14 mouse cellular contexts compared by ENCODE assay signal in the genomic region with DNA sequence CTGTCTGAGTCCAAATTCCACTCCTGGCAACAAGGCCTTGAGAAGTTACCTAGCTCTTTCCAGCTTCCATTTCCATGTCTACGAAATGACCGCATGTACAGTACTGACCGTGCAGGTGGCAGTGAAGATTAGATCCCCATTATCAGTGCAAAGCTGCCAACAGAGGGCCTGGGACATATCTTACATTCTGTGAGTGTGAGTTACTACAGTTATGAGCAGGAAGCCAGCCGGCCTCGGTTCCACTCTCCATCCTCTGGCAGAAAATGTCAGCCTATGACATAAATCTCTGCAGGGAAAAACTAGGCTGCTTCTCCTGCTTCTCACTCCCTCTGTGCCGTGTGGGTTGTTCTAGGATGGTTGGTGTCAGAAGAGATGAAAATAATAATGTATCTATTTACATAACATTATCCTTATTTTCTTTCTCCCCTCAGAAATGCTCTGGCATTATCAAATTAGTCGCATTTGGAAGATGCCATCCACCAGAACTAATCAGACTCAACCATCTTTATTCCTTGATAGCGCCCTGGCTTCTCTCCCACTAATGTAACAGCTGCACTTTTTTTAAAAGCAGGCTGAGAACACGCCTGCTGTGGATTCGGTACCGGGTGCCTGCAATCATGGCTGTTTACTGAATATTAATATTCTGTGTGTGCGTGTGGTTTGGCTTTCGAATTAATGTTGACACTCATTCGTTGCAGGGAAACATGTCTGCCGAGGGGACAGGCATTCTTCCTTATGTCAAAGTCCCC.
DNase-seq lines count a peak whose midpoint lies in the region; ATAC-seq and TF ChIP-seq lines count a peak whose summit lies in the region.
"Had no signal": no experiment of that assay in that cellular context is flagged by ENCODE, and none has a peak within 500 bp of the region (broad histone marks: within the 10 kb centered on the region; RNA-seq: fewer than 3 reads in every experiment).

No protein-coding gene starts in this region.

- no peak for TF ChIP-seq POLR2A in heart, adult 2 months (IDR thresholded peaks at IDR 0.05; ENCODE audit: insufficient read depth, low read depth, low read length)

- TF ChIP-seq CTCF in heart, adult 2 months (IDR thresholded peaks at IDR 0.05), result no peak

- no peak overlapping the region for H3K4me3 ChIP-seq in heart, embryonic 16.5 days (ENCODE audit: low read length)
- H3K4me3 ChIP-seq in heart, adult 2 months, result no peak overlapping the region
- H3K4me3 ChIP-seq in midbrain, embryonic 15.5 days, result no peak overlapping the region
- H3K4me3 ChIP-seq in midbrain, embryonic 11.5 days (ENCODE audit: low read depth, low read length), result no peak overlapping the region
- no peak overlapping the region for H3K4me3 ChIP-seq in forebrain, embryonic 16.5 days (replicated peaks; ENCODE audit: low read length)
- H3K4me3 ChIP-seq: liver, embryonic 12.5 days had no signal

- 58% methylated on average over 15 of the region's 15 CpGs for WGBS in heart, embryonic 16.5 days
- WGBS in heart, adult 2 months, result 63% methylated on average over 15 of the region's 15 CpGs
- WGBS in midbrain, embryonic 15.5 days, result 53% methylated on average over 15 of the region's 15 CpGs
- WGBS in midbrain, embryonic 11.5 days, result 91% methylated on average over 15 of the region's 15 CpGs
- WGBS in forebrain, embryonic 16.5 days, result 51% methylated on average over 15 of the region's 15 CpGs

- TF ChIP-seq EP300 in heart, adult 2 months (IDR thresholded peaks at IDR 0.05; ENCODE audit: insufficient read depth, low read depth, low read length), result no peak

- no peak overlapping the region for H3K4me2 ChIP-seq in heart, embryonic 16.5 days (ENCODE audit: low read depth, low read length)
- no peak overlapping the region for H3K4me2 ChIP-seq in midbrain, embryonic 15.5 days
- no peak overlapping the region for H3K4me2 ChIP-seq in midbrain, embryonic 11.5 days
- H3K4me2 ChIP-seq in forebrain, embryonic 16.5 days (ENCODE audit: low read length), result no peak overlapping the region
- H3K4me2 ChIP-seq: liver, embryonic 12.5 days had no signal

- H3K9me3 ChIP-seq in heart, embryonic 16.5 days (replicated peaks; ENCODE audit: control insufficient read depth, low read length), result peaks cover 3% of the 10 kb centered on the region
- H3K9me3 ChIP-seq in midbrain, embryonic 15.5 days, result no peaks in the 10 kb centered on the region
- H3K9me3 ChIP-seq in midbrain, embryonic 11.5 days (ENCODE audit: control insufficient read depth, low read length), result no peaks in the 10 kb centered on the region
- no peaks in the 10 kb centered on the region for H3K9me3 ChIP-seq in forebrain, embryonic 16.5 days (ENCODE audit: control insufficient read depth, low read length)
- H3K9me3 ChIP-seq: liver, embryonic 12.5 days had no signal

- no peaks in the 10 kb centered on the region for H3K79me2 ChIP-seq in heart, adult 2 months (replicated peaks; ENCODE audit: control insufficient read depth, insufficient read depth, low read length)

- no peak for DNase-seq in heart, adult 2 months
- DNase-seq in midbrain, embryonic 11.5 days (ENCODE audit: low spot score, missing footprints), result no peak
- no peak for DNase-seq in adrenal gland, postnatal 25 days
- DNase-seq: cerebellum, adult 2 months; kidney, postnatal 10 days; left cerebral cortex, postnatal 4 days; thymus, postnatal 14 days had no signal

- no peaks in the 10 kb centered on the region for H3K27me3 ChIP-seq in heart, embryonic 16.5 days (ENCODE audit: control insufficient read depth, insufficient read depth, low read length)
- no peaks in the 10 kb centered on the region for H3K27me3 ChIP-seq in heart, adult 2 months (ENCODE audit: control insufficient read depth, insufficient read depth, low read length)
- H3K27me3 ChIP-seq in midbrain, embryonic 15.5 days (replicated peaks), result no peaks in the 10 kb centered on the region
- H3K27me3 ChIP-seq in midbrain, embryonic 11.5 days (ENCODE audit: control insufficient read depth, insufficient read depth, low read length), result no peaks in the 10 kb centered on the region
- no peaks in the 10 kb centered on the region for H3K27me3 ChIP-seq in forebrain, embryonic 16.5 days (replicated peaks; ENCODE audit: control insufficient read depth, insufficient read depth, low read length)
- H3K27me3 ChIP-seq: liver, embryonic 12.5 days had no signal

- H3K9ac ChIP-seq in heart, embryonic 16.5 days (ENCODE audit: low read length), result no peak overlapping the region
- no peak overlapping the region for H3K9ac ChIP-seq in heart, adult 2 months (ENCODE audit: low read depth, low read length)
- no peak overlapping the region for H3K9ac ChIP-seq in midbrain, embryonic 15.5 days
- no peak overlapping the region for H3K9ac ChIP-seq in midbrain, embryonic 11.5 days (ENCODE audit: low read length)
- H3K9ac ChIP-seq in forebrain, embryonic 16.5 days (replicated peaks; ENCODE audit: low read depth, low read length), result no peak overlapping the region
- H3K9ac ChIP-seq: liver, embryonic 12.5 days had no signal

- H3K36me3 ChIP-seq in heart, embryonic 16.5 days (ENCODE audit: control insufficient read depth, insufficient read depth), result no peaks in the 10 kb centered on the region
- H3K36me3 ChIP-seq in heart, adult 2 months (ENCODE audit: control insufficient read depth, insufficient read depth, low read length), result no peaks in the 10 kb centered on the region
- no peaks in the 10 kb centered on the region for H3K36me3 ChIP-seq in midbrain, embryonic 15.5 days (replicated peaks)
- H3K36me3 ChIP-seq in midbrain, embryonic 11.5 days (ENCODE audit: control insufficient read depth, insufficient read depth, low read length), result no peaks in the 10 kb centered on the region
- H3K36me3 ChIP-seq in forebrain, embryonic 16.5 days (ENCODE audit: control insufficient read depth, insufficient read depth), result no peaks in the 10 kb centered on the region
- H3K36me3 ChIP-seq: liver, embryonic 12.5 days had no signal

- peaks cover 15% of the 10 kb centered on the region for H3K4me1 ChIP-seq in heart, embryonic 16.5 days (ENCODE audit: control insufficient read depth, insufficient read depth, low read length)
- no peaks in the 10 kb centered on the region for H3K4me1 ChIP-seq in heart, adult 2 months (ENCODE audit: control insufficient read depth, insufficient read depth, low read length)
- peaks cover 19% of the 10 kb centered on the region for H3K4me1 ChIP-seq in midbrain, embryonic 15.5 days
- H3K4me1 ChIP-seq in midbrain, embryonic 11.5 days (ENCODE audit: control insufficient read depth, insufficient read depth, low read length), result no peaks in the 10 kb centered on the region
- peaks cover 14% of the 10 kb centered on the region for H3K4me1 ChIP-seq in forebrain, embryonic 16.5 days (replicated peaks; ENCODE audit: control insufficient read depth, insufficient read depth, low read length)

- intact Hi-C loops in heart, adult 2 months (cut with DNase I), result no loop called here

- peak overlapping the region; percentile 0; the same call in 1 of the 2 replicates for H3K27ac ChIP-seq in heart, embryonic 16.5 days (ENCODE audit: low read length)
- no peak overlapping the region for H3K27ac ChIP-seq in heart, adult 2 months
- peak overlapping the region; percentile 27; the same call in 1 of the 2 replicates for H3K27ac ChIP-seq in midbrain, embryonic 15.5 days
- H3K27ac ChIP-seq in midbrain, embryonic 11.5 days (ENCODE audit: low read depth, low read length), result no peak overlapping the region
- H3K27ac ChIP-seq in forebrain, embryonic 16.5 days (ENCODE audit: low read length), result peak overlapping the region; percentile 34
- H3K27ac ChIP-seq: liver, embryonic 12.5 days had no signal

- no peak; the same call in 1 of the 2 replicates for ATAC-seq in heart, embryonic 16.5 days (replicated peaks; ENCODE audit: extremely low read depth, insufficient read depth, low FRiP score)
- ATAC-seq in midbrain, embryonic 15.5 days (replicated peaks), result 0 out of 2 replicates have a peak, but pooled peaks have one; percentile 38
- no peak for ATAC-seq in midbrain, embryonic 11.5 days (ENCODE audit: low FRiP score)
- peak; percentile 81 for ATAC-seq in forebrain, embryonic 16.5 days
- peak; percentile 66 for ATAC-seq in megakaryocyte-erythroid progenitor cell, adult 5-6 weeks (replicated peaks; ENCODE audit: low FRiP score, low TSS enrichment, poor library complexity, severe bottlenecking)
- ATAC-seq: activated CD4-positive, CD25-positive, alpha-beta regulatory T cell, adult 4 months; liver, embryonic 12.5 days; lung, postnatal 0 days had no signal

Comparison
In these comparisons a context has a peak if more than half of its experiments do, and no peak if none do; other contexts are left out.
1. ATAC-seq: peak in midbrain, embryonic 15.5 days (single experiment), forebrain, embryonic 16.5 days (single experiment) and megakaryocyte-erythroid progenitor cell, adult 5-6 weeks (single experiment); none in heart, embryonic 16.5 days (single experiment) and midbrain, embryonic 11.5 days (single experiment).
2. H3K27ac ChIP-seq: peak in heart, embryonic 16.5 days (single experiment), midbrain, embryonic 15.5 days (single experiment) and forebrain, embryonic 16.5 days (single experiment); none in heart, adult 2 months (single experiment) and midbrain, embryonic 11.5 days (single experiment).